In genomic region chr7:84690101-84690509, GRCm38 (mm10) we compare ENCODE assay signal across 7 mouse cellular contexts. TPM values are rescaled to one million over a fixed set of nuclear protein-coding genes. Genes with fewer than 3 reads are reported as not detected.
DNase-seq lines count a peak whose midpoint lies in the region; ATAC-seq lines count a peak whose summit lies in the region.

No protein-coding gene starts in this region.

- H3K36me3 ChIP-seq in megakaryocyte, embryonic 14.5 days (replicated peaks; ENCODE audit: low read length): no peaks in the 10 kb centered on the region
- H3K36me3 ChIP-seq in limb, embryonic 13.5 days: no peaks in the 10 kb centered on the region
- H3K36me3 ChIP-seq in stomach, embryonic 15.5 days: no peaks in the 10 kb centered on the region

- H3K27ac ChIP-seq in limb, embryonic 13.5 days: no peak overlapping the region
- H3K27ac ChIP-seq in stomach, embryonic 15.5 days: no peak overlapping the region

- H3K4me3 ChIP-seq in megakaryocyte, embryonic 14.5 days (replicated peaks): peak overlapping the region; percentile 94
- peak overlapping the region; percentile 83 for H3K4me3 ChIP-seq in limb, embryonic 13.5 days
- peak overlapping the region; percentile 84 for H3K4me3 ChIP-seq in stomach, embryonic 15.5 days (replicated peaks)

- 4% methylated on average over 19 of the region's 19 CpGs for WGBS in limb, embryonic 13.5 days
- WGBS in stomach, embryonic 15.5 days: 6% methylated on average over 19 of the region's 19 CpGs

- no peak for DNase-seq in cerebellum, adult 8-10 months
- DNase-seq in spleen, postnatal 10 days (ENCODE audit: low spot score in 2 of 2): no peak

- no peak for ATAC-seq in megakaryocyte, adult 5-6 weeks (ENCODE audit: poor library complexity, severe bottlenecking)
- peak; percentile 47 for ATAC-seq in erythroid progenitor cell, adult 5-6 weeks (replicated peaks; ENCODE audit: low FRiP score, poor library complexity, severe bottlenecking)
- ATAC-seq in limb, embryonic 13.5 days (ENCODE audit: low FRiP score, low read depth): no peak
- ATAC-seq in stomach, embryonic 15.5 days (ENCODE audit: insufficient read depth, low FRiP score, low read depth): peak; percentile 29

- H3K9ac ChIP-seq in limb, embryonic 13.5 days: peak overlapping the region; percentile 58
- no peak overlapping the region for H3K9ac ChIP-seq in stomach, embryonic 15.5 days

- H3K27me3 ChIP-seq in megakaryocyte, embryonic 14.5 days (replicated peaks): no peaks in the 10 kb centered on the region
- H3K27me3 ChIP-seq in limb, embryonic 13.5 days: no peaks in the 10 kb centered on the region
- no peaks in the 10 kb centered on the region for H3K27me3 ChIP-seq in stomach, embryonic 15.5 days (replicated peaks)

- no peaks in the 10 kb centered on the region for H3K9me3 ChIP-seq in megakaryocyte, embryonic 14.5 days
- no peaks in the 10 kb centered on the region for H3K9me3 ChIP-seq in limb, embryonic 13.5 days
- no peaks in the 10 kb centered on the region for H3K9me3 ChIP-seq in stomach, embryonic 15.5 days

- H3K4me1 ChIP-seq in megakaryocyte, embryonic 14.5 days: peaks cover 32% of the 10 kb centered on the region
- H3K4me1 ChIP-seq in limb, embryonic 13.5 days: peaks cover 16% of the 10 kb centered on the region; the same call in 1 of the 2 replicates
- 0 out of 2 replicates have a peak, but pooled peaks cover 2% of the 10 kb centered on the region for H3K4me1 ChIP-seq in stomach, embryonic 15.5 days

- peak overlapping the region; percentile 75 for H3K4me2 ChIP-seq in limb, embryonic 13.5 days (replicated peaks)
- peak overlapping the region; percentile 83 for H3K4me2 ChIP-seq in stomach, embryonic 15.5 days

RNA-seq across cellular contexts. Expression of gene Zfand6, which starts 0.3 kb away (rescaled TPM):
- polyA plus RNA-seq in megakaryocyte, embryonic 14.5 days (2012; ENCODE audit: insufficient read depth, low replicate concordance): 0.75 and 9.0 TPM in 2 replicates
- 135 and 162 TPM in 2 replicates for total RNA-seq in megakaryocyte, adult 5-6 weeks (2015)
- total RNA-seq in megakaryocyte, adult 5-6 weeks (2017): 78.3 and 97.4 TPM in 2 replicates
- total RNA-seq in erythroid progenitor cell, adult 5-6 weeks (2015; ENCODE audit: low replicate concordance): 182 and 220 TPM in 2 replicates
- 162 and 171 TPM in 2 replicates for total RNA-seq in erythroid progenitor cell, adult 5-6 weeks (2017; ENCODE audit: low replicate concordance)
- 180 and 184 TPM in 2 replicates for polyA plus RNA-seq in limb, embryonic 13.5 days (2015; fragmentation: Nextera tagmentation; extraction: Ambion mirVana)
- 177 and 188 TPM in 2 replicates for polyA plus RNA-seq in stomach, embryonic 15.5 days (2015; fragmentation: Nextera tagmentation; extraction: Ambion mirVana)

Comparison
In these comparisons a context has a peak if more than half of its experiments do, and no peak if none do; other contexts are left out.
1. ATAC-seq: peak in erythroid progenitor cell, adult 5-6 weeks (single experiment) and stomach, embryonic 15.5 days (single experiment); none in megakaryocyte, adult 5-6 weeks (single experiment) and limb, embryonic 13.5 days (single experiment).
2. RNA of gene Zfand6, which starts 0.3 kb away (polyA plus RNA-seq): 180 to 184 TPM in limb, embryonic 13.5 days and 177 to 188 TPM in stomach, embryonic 15.5 days; 0.75 to 9.0 TPM in megakaryocyte, embryonic 14.5 days; every median in the first group is over 10 times any median in the second.
3. Peak in every context shown above with its lines, with median percentiles within 50 percentile points of each other: H3K4me3 ChIP-seq.